Mouse (Mus musculus): Measurements from ENCODE around the gene Jaml. TPM values are rescaled to one million over a fixed set of nuclear protein-coding genes. Genes with fewer than 3 reads are reported as not detected.
"Not testable (repeated sequence)": the region's sequence is repeated elsewhere in the genome, so short reads cannot be mapped to it uniquely, and the experiment has no call there.

Gene Jaml
- polyA plus RNA-seq (2012; rRNA removed), result 3.8 and 4.2 TPM in 2 replicates

DNA sequence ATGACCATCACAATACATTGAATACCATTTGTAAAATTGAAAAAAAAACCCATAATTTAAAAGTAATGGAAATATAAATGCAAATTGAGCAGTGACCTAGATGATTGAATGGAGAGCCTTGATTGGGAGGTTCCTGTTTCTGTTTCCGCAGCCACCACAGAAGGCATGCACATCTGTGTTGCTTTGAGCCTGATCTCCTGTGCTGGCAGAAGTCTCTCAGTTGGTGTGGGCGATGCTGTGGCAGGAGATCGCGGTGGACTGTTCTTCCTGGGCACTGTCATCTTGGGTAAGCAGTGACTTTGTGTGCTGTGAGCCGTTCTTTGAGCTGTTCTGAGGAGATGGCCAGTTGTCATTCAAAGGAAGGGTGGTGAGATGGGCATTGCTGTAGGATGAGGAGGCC, at the start of gene Jaml:
Gene Jaml, plus strand, starts transcription at position 173 of the 400 bp plus-strand sequence.
- TF ChIP-seq CTCF (IDR thresholded peaks at IDR 0.05; ENCODE audit: borderline replicate concordance, insufficient read depth, low read depth, low read length) (no peak), POLR2A (IDR thresholded peaks at IDR 0.05; ENCODE audit: borderline replicate concordance, insufficient read depth, low read length) (no peak)
- DNase-seq, result no peak
- Histone ChIP-seq H3K4me3 (replicated peaks; ENCODE audit: insufficient read depth, low read depth, low read length) (no peak within 1 kb of the TSS), H3K27me3 (ENCODE audit: control insufficient read depth, insufficient read depth, low read length) (no peaks in the 10 kb centered on the region; the same call in 1 of the 2 replicates), H3K4me1 (ENCODE audit: control insufficient read depth, insufficient read depth, low read length) (peaks cover 8% of the 10 kb centered on the region), H3K27ac (ENCODE audit: insufficient read depth, low read length) (no peak within 1 kb of the TSS)
- WGBS, result 85% methylated on average over 5 of the region's 5 CpGs

DNA sequence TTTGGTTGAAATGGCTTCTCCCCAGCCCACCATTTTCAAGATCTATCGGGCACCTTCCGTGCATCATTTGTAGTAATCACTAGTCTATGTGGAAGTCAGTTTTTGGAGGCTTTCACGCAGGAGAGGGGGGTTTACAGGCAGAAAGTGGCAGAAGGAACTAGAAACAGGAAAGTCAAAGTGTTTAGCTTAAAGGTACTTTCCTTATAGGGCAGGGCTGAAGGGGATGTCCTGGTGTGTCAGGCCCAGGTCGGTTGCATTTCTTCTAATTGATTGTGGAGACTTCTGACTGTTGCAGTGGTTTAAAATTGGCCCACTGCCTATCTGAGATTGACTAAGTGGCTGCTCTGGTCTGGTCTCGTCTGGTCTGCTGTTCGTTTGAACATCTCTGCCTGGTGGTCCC, 48.6 kb upstream of the Jaml start:
- WGBS, result 63% methylated on average over 6 of the region's 6 CpGs
- Histone ChIP-seq H3K27me3 (ENCODE audit: control insufficient read depth, insufficient read depth, low read length) (no peaks in the 10 kb centered on the region; the same call in 1 of the 2 replicates), H3K4me1 (ENCODE audit: control insufficient read depth, insufficient read depth, low read length) (no peaks in the 10 kb centered on the region), H3K4me3 (replicated peaks; ENCODE audit: insufficient read depth, low read depth, low read length) (no peak overlapping the region), H3K27ac (ENCODE audit: insufficient read depth, low read length) (no peak overlapping the region)
- DNase-seq, result no peak
- TF ChIP-seq POLR2A (IDR thresholded peaks at IDR 0.05; ENCODE audit: borderline replicate concordance, insufficient read depth, low read length) (no peak), CTCF (IDR thresholded peaks at IDR 0.05; ENCODE audit: borderline replicate concordance, insufficient read depth, low read depth, low read length) (no peak)

DNA sequence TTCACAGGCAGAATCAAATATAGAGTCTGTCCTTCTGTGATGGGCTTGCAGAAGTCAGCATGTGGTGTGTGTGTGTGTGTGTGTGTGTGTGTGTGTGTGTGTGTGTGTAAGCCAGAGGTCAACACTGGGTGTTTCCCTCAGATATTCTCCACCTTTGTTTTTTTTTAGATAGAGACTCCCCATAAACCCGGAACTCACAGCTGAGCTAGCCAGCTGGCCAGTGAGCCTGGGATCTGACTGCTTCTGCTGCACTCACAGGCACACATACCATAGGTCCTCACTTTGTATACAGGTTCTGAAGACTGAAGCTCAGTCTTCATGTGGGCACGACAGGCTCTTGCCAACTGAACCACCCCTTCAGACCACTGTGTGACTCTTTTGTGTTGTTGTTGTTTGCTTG, 46.7 kb upstream of the Jaml start:
- Histone ChIP-seq H3K4me3 (replicated peaks; ENCODE audit: insufficient read depth, low read depth, low read length) (no peak overlapping the region), H3K27me3 (ENCODE audit: control insufficient read depth, insufficient read depth, low read length) (no peaks in the 10 kb centered on the region), H3K27ac (ENCODE audit: insufficient read depth, low read length) (no peak overlapping the region), H3K4me1 (ENCODE audit: control insufficient read depth, insufficient read depth, low read length) (no peaks in the 10 kb centered on the region)
- no peak for DNase-seq
- WGBS, result 46% methylated on average over 2 of the region's 2 CpGs
- TF ChIP-seq POLR2A (IDR thresholded peaks at IDR 0.05; ENCODE audit: borderline replicate concordance, insufficient read depth, low read length), result no peak
- no peak for TF ChIP-seq CTCF (IDR thresholded peaks at IDR 0.05; ENCODE audit: borderline replicate concordance, insufficient read depth, low read depth, low read length)

DNA sequence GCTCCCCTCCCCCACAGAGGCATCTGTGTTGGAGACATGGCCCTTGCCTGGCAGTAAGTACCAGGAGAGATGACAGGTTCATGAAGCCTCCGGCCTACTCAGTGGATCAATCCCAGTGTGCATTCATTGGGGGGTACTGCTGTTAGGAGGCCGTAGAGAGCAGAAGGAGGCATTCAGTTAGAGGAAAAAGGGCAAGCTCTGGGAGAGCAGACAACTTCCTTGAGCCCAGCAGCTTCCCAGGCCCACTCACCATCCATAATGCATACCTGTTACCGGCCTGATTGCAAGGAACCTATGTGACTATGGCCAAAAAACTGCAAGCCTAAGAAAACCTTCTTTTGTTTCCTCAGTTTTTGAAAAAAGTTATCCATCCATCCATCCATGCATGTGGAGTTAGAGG, 44.5 kb upstream of the Jaml start:
- no peak overlapping the region for H3K4me3 ChIP-seq (replicated peaks; ENCODE audit: insufficient read depth, low read depth, low read length)
- WGBS, result 83% methylated on average over 3 of the region's 3 CpGs
- no peaks in the 10 kb centered on the region for H3K4me1 ChIP-seq (ENCODE audit: control insufficient read depth, insufficient read depth, low read length)
- TF ChIP-seq CTCF (IDR thresholded peaks at IDR 0.05; ENCODE audit: borderline replicate concordance, insufficient read depth, low read depth, low read length), result no peak
- TF ChIP-seq POLR2A (IDR thresholded peaks at IDR 0.05; ENCODE audit: borderline replicate concordance, insufficient read depth, low read length), result no peak
- no peak for DNase-seq
- H3K27ac ChIP-seq (ENCODE audit: insufficient read depth, low read length), result no peak overlapping the region
- no peaks in the 10 kb centered on the region for H3K27me3 ChIP-seq (ENCODE audit: control insufficient read depth, insufficient read depth, low read length)

DNA sequence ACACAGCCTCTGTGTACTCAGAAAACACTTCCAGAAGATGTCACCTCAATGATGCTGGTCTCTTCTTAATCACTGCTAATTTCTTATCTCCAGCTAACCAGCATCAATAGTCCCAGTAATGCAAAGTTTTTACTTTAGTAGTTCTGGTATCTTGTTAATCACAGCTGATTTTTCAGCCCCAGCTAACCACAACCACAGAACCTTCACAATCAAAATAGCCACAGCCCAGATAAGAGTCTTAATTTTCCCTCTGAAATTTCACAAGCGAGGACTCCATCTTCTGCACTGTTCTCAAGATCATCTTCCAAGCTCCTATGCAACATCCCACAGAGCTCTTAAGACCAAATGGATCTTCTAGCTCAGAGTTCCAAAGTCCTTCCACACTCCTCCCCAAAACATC, 41.2 kb upstream of the Jaml start:
- not testable (repeated sequence) for H3K27me3 ChIP-seq (ENCODE audit: control insufficient read depth, insufficient read depth, low read length); H3K4me3 ChIP-seq (replicated peaks; ENCODE audit: insufficient read depth, low read depth, low read length); H3K4me1 ChIP-seq (ENCODE audit: control insufficient read depth, insufficient read depth, low read length); DNase-seq; H3K27ac ChIP-seq (ENCODE audit: insufficient read depth, low read length)
- WGBS, result 76% methylated on average over 1 of the region's 1 CpGs

DNA sequence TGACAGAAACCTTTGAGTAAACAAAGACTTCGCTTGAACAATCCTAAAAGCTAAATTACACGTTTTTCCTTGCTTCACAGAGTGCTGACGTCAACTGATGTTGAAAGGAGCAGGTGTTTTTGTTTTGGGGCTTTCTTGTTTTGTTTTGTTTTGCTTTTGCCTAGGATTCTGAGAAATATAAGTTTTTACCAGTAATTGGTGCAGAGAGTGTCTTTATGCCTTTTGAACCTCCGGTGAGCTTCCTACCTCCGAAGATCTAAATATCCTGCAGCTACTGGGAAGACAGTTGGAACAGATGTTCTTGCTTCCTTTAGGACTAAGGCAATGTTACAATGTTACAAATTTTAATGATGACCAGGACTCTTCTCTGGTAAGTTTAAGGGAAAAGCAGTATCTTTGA, 39.5 kb upstream of the Jaml start, which contains the start of gene Mpzl2:
Gene Mpzl2, plus strand, starts transcription at position 301 of the 400 bp plus-strand sequence.
- Histone ChIP-seq H3K27ac (ENCODE audit: insufficient read depth, low read length) (no peak within 1 kb of the TSS), H3K4me3 (replicated peaks; ENCODE audit: insufficient read depth, low read depth, low read length) (no peak within 1 kb of the TSS), H3K4me1 (ENCODE audit: control insufficient read depth, insufficient read depth, low read length) (0 out of 2 replicates have a peak, but pooled peaks cover 2% of the 10 kb centered on the region), H3K27me3 (ENCODE audit: control insufficient read depth, insufficient read depth, low read length) (peaks cover 4% of the 10 kb centered on the region; the same call in 1 of the 2 replicates)
- no peak for DNase-seq
- WGBS, result 63% methylated on average over 5 of the region's 5 CpGs
- TF ChIP-seq CTCF (IDR thresholded peaks at IDR 0.05; ENCODE audit: borderline replicate concordance, insufficient read depth, low read depth, low read length), result no peak
- no peak for TF ChIP-seq POLR2A (IDR thresholded peaks at IDR 0.05; ENCODE audit: borderline replicate concordance, insufficient read depth, low read length)

DNA sequence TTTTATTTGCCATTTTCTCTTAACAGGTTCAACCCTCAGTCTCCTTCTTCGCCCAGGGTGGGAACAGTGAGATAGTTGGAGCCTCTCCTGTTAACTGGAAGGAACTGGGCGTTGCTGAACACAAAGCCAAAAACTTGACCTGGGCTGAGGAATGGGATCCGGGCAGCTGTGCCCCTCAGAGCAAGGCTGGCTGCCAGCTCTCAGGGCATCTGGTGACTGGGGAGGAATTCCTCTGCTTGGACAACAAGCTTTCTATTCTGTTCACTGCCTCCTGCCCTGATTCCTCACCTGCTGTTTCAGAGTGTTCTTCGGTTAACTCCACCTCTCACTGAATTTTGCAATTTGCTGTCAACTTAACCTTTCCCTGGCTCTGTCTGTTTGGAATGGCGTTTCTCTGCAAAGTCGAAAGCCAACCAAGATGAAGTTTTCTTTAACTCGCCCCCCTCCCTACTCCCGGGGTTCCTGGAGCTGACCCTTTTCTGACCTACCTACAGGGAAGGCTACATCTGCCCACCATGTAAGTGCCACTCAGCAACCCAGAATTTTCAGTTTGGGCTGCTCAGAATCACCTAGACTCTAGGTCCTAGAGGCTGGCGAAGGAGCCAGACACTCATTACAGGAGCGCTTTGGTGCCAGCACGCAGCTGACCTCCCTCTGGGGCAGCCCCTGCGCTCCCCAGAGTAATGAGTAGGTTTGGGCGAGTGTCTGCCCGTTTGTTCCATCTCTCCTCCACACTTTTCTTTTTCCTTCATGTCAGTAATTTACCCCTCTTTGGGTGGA, 38.7 kb upstream of the Jaml start:
- Histone ChIP-seq H3K4me1 (ENCODE audit: control insufficient read depth, insufficient read depth, low read length) (0 out of 2 replicates have a peak, but pooled peaks cover 2% of the 10 kb centered on the region), H3K27ac (ENCODE audit: insufficient read depth, low read length) (no peak overlapping the region), H3K27me3 (ENCODE audit: control insufficient read depth, insufficient read depth, low read length) (peaks cover 4% of the 10 kb centered on the region; the same call in 1 of the 2 replicates), H3K4me3 (replicated peaks; ENCODE audit: insufficient read depth, low read depth, low read length) (no peak overlapping the region)
- WGBS, result 13% methylated on average over 14 of the region's 14 CpGs
- TF ChIP-seq CTCF (IDR thresholded peaks at IDR 0.05; ENCODE audit: borderline replicate concordance, insufficient read depth, low read depth, low read length) (no peak), POLR2A (IDR thresholded peaks at IDR 0.05; ENCODE audit: borderline replicate concordance, insufficient read depth, low read length) (no peak)
- DNase-seq, result no peak

All from cerebellum, adult 2 months (tissue).